In genomic region chr8:70118726-70119700, GRCm38 (mm10) we compare ENCODE assay signal across 11 mouse cellular contexts. TPM values are rescaled to one million over a fixed set of nuclear protein-coding genes. Genes with fewer than 3 reads are reported as not detected.
DNase-seq lines count a peak whose midpoint lies in the region; ATAC-seq lines count a peak whose summit lies in the region.
"Had no signal": no experiment of that assay in that cellular context is flagged by ENCODE, and none has a peak within 500 bp of the region (broad histone marks: within the 10 kb centered on the region; RNA-seq: fewer than 3 reads in every experiment).

No protein-coding gene starts in this region.

- WGBS in forebrain, embryonic 13.5 days, result under 1% methylated on average over 17 of the region's 17 CpGs
- WGBS in neural tube, embryonic 13.5 days, result 3% methylated on average over 17 of the region's 17 CpGs

- H3K4me2 ChIP-seq in forebrain, embryonic 13.5 days, result peak overlapping the region; percentile 88
- peak overlapping the region; percentile 82 for H3K4me2 ChIP-seq in neural tube, embryonic 13.5 days

- peak overlapping the region; percentile 69 for H3K4me3 ChIP-seq in forebrain, embryonic 13.5 days
- peak overlapping the region; percentile 76 for H3K4me3 ChIP-seq in neural tube, embryonic 13.5 days

- DNase-seq in brain, adult 2 months (ENCODE audit: low read depth, low spot score), result peak; percentile 90
- DNase-seq in layer of hippocampus, postnatal 14 days (ENCODE audit: low spot score in 2 of 2), result peak; percentile 55 to 78
- DNase-seq in kidney, adult 9 months, result no peak
- no peak for DNase-seq in spleen, postnatal 36 days (ENCODE audit: low spot score in 2 of 2)
- no peak for DNase-seq in heart, adult 8-10 months (ENCODE audit: low spot score)
- no peak for DNase-seq in thymus, postnatal 14 days
- DNase-seq: kidney, postnatal 36 days had no signal

- no peaks in the 10 kb centered on the region for H3K9me3 ChIP-seq in forebrain, embryonic 13.5 days (replicated peaks)
- H3K9me3 ChIP-seq in neural tube, embryonic 13.5 days, result no peaks in the 10 kb centered on the region

- peak overlapping the region; percentile 99 for H3K27ac ChIP-seq in forebrain, embryonic 13.5 days
- peak overlapping the region; percentile 97 for H3K27ac ChIP-seq in neural tube, embryonic 13.5 days (replicated peaks)

- peaks cover 36% of the 10 kb centered on the region for H3K4me1 ChIP-seq in forebrain, embryonic 13.5 days
- H3K4me1 ChIP-seq in neural tube, embryonic 13.5 days (replicated peaks), result peaks cover 31% of the 10 kb centered on the region

- peaks cover 30% of the 10 kb centered on the region for H3K36me3 ChIP-seq in forebrain, embryonic 13.5 days (ENCODE audit: poor library complexity, severe bottlenecking)
- peaks cover 28% of the 10 kb centered on the region for H3K36me3 ChIP-seq in neural tube, embryonic 13.5 days

- peak; percentile 92 for ATAC-seq in forebrain, embryonic 13.5 days
- peak; percentile 82 for ATAC-seq in neural tube, embryonic 13.5 days (ENCODE audit: low read depth)
- ATAC-seq: Patski had no signal

- H3K9ac ChIP-seq in forebrain, embryonic 13.5 days, result peak overlapping the region; percentile 95
- H3K9ac ChIP-seq in neural tube, embryonic 13.5 days, result peak overlapping the region; percentile 89

- H3K27me3 ChIP-seq in forebrain, embryonic 13.5 days, result peaks cover 17% of the 10 kb centered on the region
- H3K27me3 ChIP-seq in neural tube, embryonic 13.5 days, result peaks cover 44% of the 10 kb centered on the region

RNA-seq across cellular contexts. Expression of gene Ncan, which starts 1.7 kb away (rescaled TPM):
- polyA plus RNA-seq in forebrain, embryonic 13.5 days (2015; fragmentation: Nextera tagmentation; extraction: Ambion mirVana), result 100 and 102 TPM in 2 replicates
- 100 to 1,000 TPM; 371 to 387 TPM for total RNA-seq in layer of hippocampus, postnatal 14 days (2021)
- polyA plus RNA-seq in neural tube, embryonic 13.5 days (2015; fragmentation: Nextera tagmentation; extraction: Ambion mirVana), result 131 and 136 TPM in 2 replicates
- under 1 TPM in 1 of 4 experiments, not detected in 3; 0.13 TPM for total RNA-seq in heart, adult 8-10 months (2022)
- total RNA-seq: megakaryocyte progenitor cell, adult 5-6 weeks had no signal

RNA-seq across cellular contexts. Expression of gene Nr2c2ap, which starts 12.1 kb away (rescaled TPM):
- 33.4 and 37.4 TPM in 2 replicates for polyA plus RNA-seq in forebrain, embryonic 13.5 days (2015; fragmentation: Nextera tagmentation; extraction: Ambion mirVana)
- total RNA-seq in layer of hippocampus, postnatal 14 days (2021), result 10 to 100 TPM; 26.9 to 31.2 TPM
- 34.8 and 40.6 TPM in 2 replicates for polyA plus RNA-seq in neural tube, embryonic 13.5 days (2015; fragmentation: Nextera tagmentation; extraction: Ambion mirVana)
- total RNA-seq in heart, adult 8-10 months (2022), result 1 to 10 TPM; 7.5 to 8.9 (median 8.4) TPM

RNA-seq across cellular contexts. Expression of gene Rfxank, which starts 19.9 kb away (rescaled TPM):
- polyA plus RNA-seq in forebrain, embryonic 13.5 days (2015; fragmentation: Nextera tagmentation; extraction: Ambion mirVana), result 12.2 and 14.2 TPM in 2 replicates
- 10 to 100 TPM in 1 of 2 experiments, 1 to 10 TPM in 1; 9.9 to 12.6 TPM for total RNA-seq in layer of hippocampus, postnatal 14 days (2021)
- 11.9 and 12.6 TPM in 2 replicates for polyA plus RNA-seq in neural tube, embryonic 13.5 days (2015; fragmentation: Nextera tagmentation; extraction: Ambion mirVana)
- 10 to 100 TPM; 16.7 to 22.7 (median 18.8) TPM for total RNA-seq in heart, adult 8-10 months (2022)

RNA-seq across cellular contexts. Expression of gene Borcs8, which starts 20.3 kb away (rescaled TPM):
- polyA plus RNA-seq in forebrain, embryonic 13.5 days (2015; fragmentation: Nextera tagmentation; extraction: Ambion mirVana), result 47.4 and 48.0 TPM in 2 replicates
- 10 to 100 TPM; 42.0 to 44.1 TPM for total RNA-seq in layer of hippocampus, postnatal 14 days (2021)
- 54.5 and 56.0 TPM in 2 replicates for polyA plus RNA-seq in neural tube, embryonic 13.5 days (2015; fragmentation: Nextera tagmentation; extraction: Ambion mirVana)
- 10 to 100 TPM; 17.9 to 23.3 (median 23.2) TPM for total RNA-seq in heart, adult 8-10 months (2022)

RNA-seq across cellular contexts. Expression of gene Mef2b, which starts 20.5 kb away (rescaled TPM):
- polyA plus RNA-seq in forebrain, embryonic 13.5 days (2015; fragmentation: Nextera tagmentation; extraction: Ambion mirVana), result 0.23 and 0.45 TPM in 2 replicates
- total RNA-seq in layer of hippocampus, postnatal 14 days (2021), result under 1 TPM; 0.29 to 0.41 TPM
- 0.52 and 0.53 TPM in 2 replicates for polyA plus RNA-seq in neural tube, embryonic 13.5 days (2015; fragmentation: Nextera tagmentation; extraction: Ambion mirVana)
- under 1 TPM in 3 of 4 experiments, not detected in 1; 0.25 to 0.78 (median 0.29) TPM for total RNA-seq in heart, adult 8-10 months (2022)
- total RNA-seq: megakaryocyte progenitor cell, adult 5-6 weeks had no signal

Comparison
In these comparisons a context has a peak if more than half of its experiments do, and no peak if none do; other contexts are left out.
1. DNase-seq: peak in brain, adult 2 months (single experiment) and layer of hippocampus, postnatal 14 days (2 of 2); none in kidney, adult 9 months (single experiment), spleen, postnatal 36 days (0 of 2), heart, adult 8-10 months (single experiment) and thymus, postnatal 14 days (single experiment).
2. RNA of gene Ncan, which starts 1.7 kb away (total RNA-seq): 371 to 387 TPM in layer of hippocampus, postnatal 14 days; 0.13 TPM in heart, adult 8-10 months; every median in the first group is over 100 times any median in the second.